Mouse (Mus musculus) olfactory bulb, adult 2 months (tissue): Measurements from ENCODE around the gene Nwd1.

Experiments
- CTCF ChIP-seq: fragments of 200-500 bp; IDR thresholded peaks from 2 replicates; pipeline ENCODE4 v1.5.1; 2012; ENCODE audit warnings: low read depth, mild to moderate bottlenecking, low read length, moderate library complexity; ENCODE audit not compliant: insufficient read depth
- POLR2A ChIP-seq: fragments of 200-500 bp; IDR thresholded peaks from 2 replicates; pipeline ENCODE4 v1.6.1; 2012; ENCODE audit warnings: mild to moderate bottlenecking, low read depth, low read length, moderate library complexity; ENCODE audit not compliant: insufficient read depth

DNA sequence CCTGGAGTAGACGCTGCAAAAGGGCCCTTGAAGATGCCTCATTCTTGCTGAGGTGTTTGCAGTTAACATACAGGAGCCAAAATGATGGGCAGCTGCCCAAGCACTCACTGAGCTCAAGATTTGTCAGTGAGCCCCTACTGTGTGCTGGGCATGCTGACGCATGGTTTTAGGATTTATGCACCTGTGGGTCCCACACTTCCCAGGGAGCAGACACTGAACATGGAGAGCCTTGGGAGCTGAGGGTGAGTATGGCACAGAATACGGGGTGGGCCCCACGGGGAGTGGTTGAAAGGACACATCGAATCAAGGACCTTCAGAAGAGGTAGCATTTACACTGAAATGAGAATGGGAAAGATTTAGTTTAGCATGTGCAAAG is 245 bp downstream of the Nwd1 start:
- TF ChIP-seq CTCF (no peak), POLR2A (no peak)
